Mouse (Mus musculus): ENCODE measurements around the gene Nom1. TPM values are rescaled to one million over a fixed set of nuclear protein-coding genes. Genes with fewer than 3 reads are reported as not detected.

Gene Nom1
- total and polyA plus RNA-seq, 2 experiments = 4.0 to 7.7 TPM

DNA sequence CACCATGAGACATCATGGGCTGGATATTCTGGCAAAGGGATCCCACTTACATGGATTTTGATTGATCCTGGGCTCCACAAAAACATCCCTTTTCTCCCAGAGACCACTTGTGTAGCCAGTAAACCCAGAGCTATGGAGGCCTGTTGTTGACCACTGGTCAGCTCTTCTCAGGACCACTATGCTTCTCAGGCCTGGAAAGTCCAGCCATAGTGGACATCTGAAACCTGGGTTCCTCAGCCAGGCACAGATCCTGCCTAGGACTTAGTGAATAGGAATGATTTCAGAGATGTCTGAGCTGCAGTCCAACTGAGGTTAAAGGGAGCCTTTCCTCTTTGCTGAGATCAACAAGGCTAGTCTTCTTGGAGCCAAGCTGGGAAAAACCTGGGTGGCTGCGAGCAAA lies 41.6 kb downstream of the Nom1 start:
- H3K36me3 ChIP-seq (ENCODE audit: control insufficient read depth, insufficient read depth, low read length) = no peaks in the 10 kb centered on the region
- no peak overlapping the region for H3K9ac ChIP-seq (ENCODE audit: low read depth, low read length)
- WGBS = 0% methylated on average over 1 of the region's 1 CpGs
- TF ChIP-seq POLR2A (IDR thresholded peaks at IDR 0.05; ENCODE audit: extremely low read depth, insufficient read depth, low read length) = no peak
- TF ChIP-seq CTCF (IDR thresholded peaks at IDR 0.05; ENCODE audit: low read depth, low read length) = no peak
- H3K4me3 ChIP-seq (ENCODE audit: insufficient read depth, low read depth, low read length) = no peak overlapping the region
- H3K4me1 ChIP-seq (ENCODE audit: control insufficient read depth, insufficient read depth, low read length) = no peaks in the 10 kb centered on the region
- H3K27ac ChIP-seq (replicated peaks; ENCODE audit: insufficient read depth, low read depth, low read length) = no peak overlapping the region
- DNase-seq (ENCODE audit: extremely low read depth, low read depth, low spot score) = no peak
- H3K79me2 ChIP-seq (ENCODE audit: control insufficient read depth, insufficient read depth, low read length) = no peaks in the 10 kb centered on the region
- H3K27me3 ChIP-seq (ENCODE audit: control insufficient read depth, insufficient read depth, low read length) = peaks cover 38% of the 10 kb centered on the region

DNA sequence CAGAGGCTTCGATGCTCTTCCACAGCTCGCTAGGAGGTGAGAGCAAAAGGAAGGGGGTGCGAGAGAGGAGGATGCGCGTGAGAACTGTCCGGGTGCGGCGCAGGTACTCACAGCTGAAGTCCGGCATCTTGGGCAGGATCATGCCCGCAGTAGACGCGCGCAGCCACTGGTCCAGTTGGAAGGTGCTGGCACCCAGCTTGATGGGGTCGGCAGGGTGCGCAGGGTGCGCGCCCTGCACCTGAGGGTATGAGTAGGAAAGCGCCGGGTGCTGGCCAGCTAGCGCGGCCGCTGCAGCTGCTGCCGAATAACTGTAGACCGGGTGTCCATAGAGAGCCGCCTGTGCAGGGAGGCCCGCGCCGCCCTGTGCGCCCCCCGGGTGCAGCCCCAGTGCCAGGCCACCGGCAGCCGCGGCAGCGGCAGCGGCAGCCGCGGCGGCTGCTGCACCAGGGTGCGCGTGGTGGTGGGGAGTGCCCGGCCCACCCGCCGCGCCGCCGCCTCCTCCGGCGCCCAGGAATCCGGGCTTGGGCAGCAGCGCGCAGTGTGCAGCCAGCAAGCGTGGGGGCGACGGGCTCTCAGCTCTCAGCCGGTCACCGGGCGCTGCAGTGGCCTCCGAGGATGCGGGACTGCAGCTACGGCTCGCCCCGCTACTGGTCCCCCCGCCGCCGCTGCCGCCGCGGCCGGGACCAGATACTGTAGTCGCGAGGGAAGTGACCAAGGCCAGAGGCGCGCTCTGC lies 43.2 kb downstream of the Nom1 start:
- WGBS = 2% methylated on average over 68 of the region's 73 CpGs
- Histone ChIP-seq H3K4me1 (ENCODE audit: control insufficient read depth, insufficient read depth, low read length) (no peaks in the 10 kb centered on the region), H3K27me3 (ENCODE audit: control insufficient read depth, insufficient read depth, low read length) (peaks cover 35% of the 10 kb centered on the region), H3K9ac (ENCODE audit: low read depth, low read length) (no peak overlapping the region), H3K27ac (replicated peaks; ENCODE audit: insufficient read depth, low read depth, low read length) (no peak overlapping the region), H3K4me3 (ENCODE audit: insufficient read depth, low read depth, low read length) (no peak overlapping the region), H3K36me3 (ENCODE audit: control insufficient read depth, insufficient read depth, low read length) (no peaks in the 10 kb centered on the region), H3K79me2 (ENCODE audit: control insufficient read depth, insufficient read depth, low read length) (no peaks in the 10 kb centered on the region)
- no peak for DNase-seq (ENCODE audit: extremely low read depth, low read depth, low spot score)
- TF ChIP-seq POLR2A (IDR thresholded peaks at IDR 0.05; ENCODE audit: extremely low read depth, insufficient read depth, low read length) (no peak), CTCF (IDR thresholded peaks at IDR 0.05; ENCODE audit: low read depth, low read length) (no peak)

DNA sequence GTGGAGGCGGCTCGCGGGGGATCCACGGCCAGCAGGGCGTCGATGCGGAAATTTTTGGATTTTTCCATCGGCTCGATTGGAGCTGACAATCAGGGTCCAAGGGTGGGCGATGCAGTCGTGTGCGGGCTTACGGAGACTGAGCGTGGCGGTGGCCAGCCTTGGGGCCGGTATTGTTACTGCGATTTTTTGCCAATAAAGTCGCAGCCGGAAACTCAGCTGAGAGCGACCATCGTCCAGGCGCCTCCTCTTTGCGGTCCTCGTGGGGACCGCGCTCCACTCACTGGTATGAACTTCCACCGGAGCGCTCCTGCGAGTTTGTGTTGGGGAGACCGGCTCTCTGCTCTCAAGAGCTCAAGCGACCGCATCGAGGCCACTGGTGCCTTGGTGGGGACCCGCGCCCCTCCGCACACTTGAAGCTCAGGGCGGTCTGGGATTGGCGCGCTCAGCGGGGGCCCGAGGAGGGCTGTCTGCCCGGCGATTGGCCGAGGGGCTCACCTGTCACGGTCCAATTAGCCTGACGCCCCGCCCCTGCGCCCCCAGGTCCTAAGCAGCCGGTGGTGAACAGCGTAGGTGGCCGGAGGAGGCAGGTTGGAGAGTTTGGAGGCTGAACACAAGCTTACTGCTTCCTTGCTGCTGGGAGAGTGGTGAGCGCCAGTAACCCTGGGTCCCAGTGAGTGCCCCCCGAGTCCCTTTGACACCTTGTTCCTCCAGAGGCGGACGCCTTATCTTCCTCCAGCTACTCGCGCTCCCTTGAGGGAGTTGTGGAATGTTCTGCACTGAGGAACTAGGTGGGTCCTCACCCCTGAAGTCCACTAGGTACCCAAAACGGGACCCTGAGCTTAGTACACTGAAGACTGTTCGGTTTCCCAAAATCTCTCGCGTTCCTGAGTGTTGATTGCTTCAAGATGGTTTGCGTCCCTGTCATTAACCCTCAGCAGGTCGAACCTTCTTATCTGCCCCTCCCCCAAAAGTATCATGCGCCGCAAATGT lies 44.0 kb downstream of the Nom1 start, which contains the start of gene Mnx1:
Mnx1 (minus strand) TSS at position 263 of the 990 bp plus-strand sequence.
- DNase-seq (ENCODE audit: extremely low read depth, low read depth, low spot score) = no peak
- H3K27me3 ChIP-seq (ENCODE audit: control insufficient read depth, insufficient read depth, low read length) = peaks cover 39% of the 10 kb centered on the region
- no peaks in the 10 kb centered on the region for H3K79me2 ChIP-seq (ENCODE audit: control insufficient read depth, insufficient read depth, low read length)
- no peaks in the 10 kb centered on the region for H3K4me1 ChIP-seq (ENCODE audit: control insufficient read depth, insufficient read depth, low read length)
- H3K9ac ChIP-seq (ENCODE audit: low read depth, low read length) = no peak within 1 kb of the TSS
- no peaks in the 10 kb centered on the region for H3K36me3 ChIP-seq (ENCODE audit: control insufficient read depth, insufficient read depth, low read length)
- 3% methylated on average over 65 of the region's 65 CpGs for WGBS
- TF ChIP-seq POLR2A (IDR thresholded peaks at IDR 0.05; ENCODE audit: extremely low read depth, insufficient read depth, low read length) = no peak
- TF ChIP-seq CTCF (IDR thresholded peaks at IDR 0.05; ENCODE audit: low read depth, low read length) = no peak
- no peak within 1 kb of the TSS for H3K27ac ChIP-seq (replicated peaks; ENCODE audit: insufficient read depth, low read depth, low read length)
- no peak within 1 kb of the TSS for H3K4me3 ChIP-seq (ENCODE audit: insufficient read depth, low read depth, low read length)

DNA sequence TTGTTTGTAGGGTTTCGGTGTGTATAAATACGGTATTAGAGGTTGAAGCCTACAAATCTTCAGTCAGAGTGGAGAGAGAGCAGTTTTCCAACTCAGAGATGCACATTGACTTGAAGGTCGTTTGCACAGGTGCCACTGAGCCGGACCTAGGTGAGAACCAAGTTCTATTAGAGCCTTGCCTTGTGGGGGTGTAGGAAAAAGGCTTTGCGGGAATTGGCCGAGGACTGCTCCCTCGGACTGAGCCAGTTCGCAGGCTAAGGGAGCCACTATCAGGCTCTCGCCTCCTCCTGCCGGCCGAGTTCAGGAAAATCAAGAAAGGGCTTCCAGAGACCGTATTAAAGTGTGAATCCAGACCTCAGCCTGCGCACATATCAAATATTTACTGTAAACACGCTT lies 44.7 kb downstream of the Nom1 start:
- H3K27me3 ChIP-seq (ENCODE audit: control insufficient read depth, insufficient read depth, low read length) = peaks cover 33% of the 10 kb centered on the region
- DNase-seq (ENCODE audit: extremely low read depth, low read depth, low spot score) = no peak
- no peak overlapping the region for H3K9ac ChIP-seq (ENCODE audit: low read depth, low read length)
- WGBS = 2% methylated on average over 14 of the region's 14 CpGs
- H3K27ac ChIP-seq (replicated peaks; ENCODE audit: insufficient read depth, low read depth, low read length) = no peak overlapping the region
- no peak for TF ChIP-seq POLR2A (IDR thresholded peaks at IDR 0.05; ENCODE audit: extremely low read depth, insufficient read depth, low read length)
- TF ChIP-seq CTCF (IDR thresholded peaks at IDR 0.05; ENCODE audit: low read depth, low read length) = peak; percentile 19; the same call in 1 of the 2 replicates
- H3K4me3 ChIP-seq (ENCODE audit: insufficient read depth, low read depth, low read length) = no peak overlapping the region
- no peaks in the 10 kb centered on the region for H3K36me3 ChIP-seq (ENCODE audit: control insufficient read depth, insufficient read depth, low read length)
- no peaks in the 10 kb centered on the region for H3K79me2 ChIP-seq (ENCODE audit: control insufficient read depth, insufficient read depth, low read length)
- no peaks in the 10 kb centered on the region for H3K4me1 ChIP-seq (ENCODE audit: control insufficient read depth, insufficient read depth, low read length)

DNA sequence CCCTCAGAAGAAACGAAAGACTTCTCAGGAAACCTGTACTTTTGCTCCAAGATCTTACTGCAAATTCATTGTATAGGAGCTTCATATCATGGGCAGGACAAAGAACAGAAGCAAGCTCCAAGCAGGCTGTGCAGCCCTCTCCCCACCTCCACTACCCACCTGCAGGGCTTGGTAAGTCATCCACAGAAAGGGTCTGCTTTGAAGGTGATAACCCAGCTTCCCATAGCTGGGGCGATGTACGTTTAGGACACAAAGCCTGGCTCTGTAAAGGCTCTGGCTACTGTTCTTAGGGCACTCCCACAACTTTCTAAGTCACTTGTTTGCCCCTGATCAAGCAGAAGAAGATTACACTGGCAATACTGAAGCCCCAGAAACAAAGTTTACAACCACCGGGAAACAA lies 49.3 kb downstream of the Nom1 start:
- WGBS = 12% methylated on average over 4 of the region's 4 CpGs
- no peak for DNase-seq (ENCODE audit: extremely low read depth, low read depth, low spot score)
- Histone ChIP-seq H3K27me3 (ENCODE audit: control insufficient read depth, insufficient read depth, low read length) (peaks cover 21% of the 10 kb centered on the region), H3K9ac (ENCODE audit: low read depth, low read length) (no peak overlapping the region), H3K27ac (replicated peaks; ENCODE audit: insufficient read depth, low read depth, low read length) (no peak overlapping the region), H3K79me2 (ENCODE audit: control insufficient read depth, insufficient read depth, low read length) (no peaks in the 10 kb centered on the region), H3K4me3 (ENCODE audit: insufficient read depth, low read depth, low read length) (no peak overlapping the region), H3K36me3 (ENCODE audit: control insufficient read depth, insufficient read depth, low read length) (no peaks in the 10 kb centered on the region), H3K4me1 (ENCODE audit: control insufficient read depth, insufficient read depth, low read length) (no peaks in the 10 kb centered on the region)
- TF ChIP-seq CTCF (IDR thresholded peaks at IDR 0.05; ENCODE audit: low read depth, low read length) (no peak), POLR2A (IDR thresholded peaks at IDR 0.05; ENCODE audit: extremely low read depth, insufficient read depth, low read length) (no peak)

Measured in liver, adult 2 months (tissue).